Mouse (Mus musculus) CH12.LX (cell line): ENCODE results near the gene Disp3. TPM values are rescaled to one million over a fixed set of nuclear protein-coding genes. Genes with fewer than 3 reads are reported as not detected.

Source experiments
- DNase-seq: peaks from one replicate; pipeline ENCODE4 v3.0.0-alpha.2; 2013; ENCODE audit errors: extremely low read depth
- H3K27ac ChIP-seq: 2 replicates; pipeline ENCODE4 v1.5.1; 2012; ENCODE audit warnings: low read depth, mild to moderate bottlenecking, control low read depth, moderate library complexity; ENCODE audit not compliant: insufficient read depth
- H3K27me3 ChIP-seq: replicated peaks from 2 replicates; pipeline ENCODE3; 2012; ENCODE audit warnings: inconsistent platforms
- H3K36me3 ChIP-seq, 2 experiments: replicated peaks in 1 of 2; 2 replicates each; pipeline versions ENCODE3 to v1.6.1; 2012; ENCODE audit warnings: inconsistent platforms in 1 of 2, low read length in 1 of 2, mild to moderate bottlenecking in 1 of 2, mixed read lengths in 1 of 2, moderate library complexity in 1 of 2; ENCODE audit not compliant: control insufficient read depth in 1 of 2, insufficient read depth in 1 of 2
- H3K4me1 ChIP-seq, 2 experiments: 2 replicates each; pipeline ENCODE4 v1.6.1; 2012; ENCODE audit warnings: inconsistent platforms in 1 of 2, moderate library complexity in 1 of 2; ENCODE audit not compliant: insufficient read depth in 2 of 2, control insufficient read depth in 1 of 2
- H3K4me2 ChIP-seq: 2 replicates; pipeline ENCODE4 v1.6.1; 2012; ENCODE audit warnings: low read depth, mild to moderate bottlenecking, control low read depth; ENCODE audit not compliant: poor library complexity, insufficient read depth, severe bottlenecking
- H3K4me3 ChIP-seq, 3 experiments: fragments of 150-350 bp in 1 of 3; sonication (generic) in 1 of 3; replicated peaks in 1 of 3; 2 replicates each; pipeline versions ENCODE3 to v1.5.1; 2011 to 2012; ENCODE audit warnings: low read depth in 2 of 3, low read length in 2 of 3, mild to moderate bottlenecking in 2 of 3, moderate library complexity in 2 of 3, control low read depth in 1 of 3, improper control_type of control experiment in 1 of 3, inconsistent platforms in 1 of 3, mixed read lengths in 1 of 3; ENCODE audit not compliant: poor library complexity in 1 of 3
- H3K79me2 ChIP-seq: replicated peaks from 2 replicates; pipeline ENCODE4 v1.6.1; 2012; ENCODE audit warnings: mild to moderate bottlenecking, moderate library complexity; ENCODE audit not compliant: control insufficient read depth, poor library complexity, insufficient read depth, severe bottlenecking; ENCODE audit errors: extremely low read depth
- H3K9ac ChIP-seq: 2 replicates; pipeline ENCODE4 v1.6.1; 2012; ENCODE audit warnings: low read depth, mild to moderate bottlenecking, control low read depth, moderate library complexity; ENCODE audit not compliant: insufficient read depth
- H3K9me3 ChIP-seq: replicated peaks from 2 replicates; pipeline ENCODE3; 2012; ENCODE audit warnings: low read length, inconsistent platforms, mixed read lengths
- CHD1 ChIP-seq: IDR thresholded peaks from 2 replicates; pipeline ENCODE4 v1.6.1; 2012; ENCODE audit warnings: low read depth, low read length, improper control_type of control experiment, inconsistent platforms
- CHD2 ChIP-seq: IDR thresholded peaks from 2 replicates; pipeline ENCODE4 v1.6.1; 2011; ENCODE audit warnings: low read length, improper control_type of control experiment
- E2F4 ChIP-seq: IDR thresholded peaks from 2 replicates; pipeline ENCODE4 v1.6.1; 2011; ENCODE audit warnings: low read depth, low read length, improper control_type of control experiment; ENCODE audit not compliant: insufficient replicate concordance
- EP300 ChIP-seq: IDR thresholded peaks from 2 replicates; pipeline ENCODE4 v1.6.1; 2011; ENCODE audit warnings: low read length, improper control_type of control experiment
- ETS1 ChIP-seq: conservative IDR thresholded peaks from 2 replicates; pipeline ENCODE4 v1.6.1; 2012; ENCODE audit warnings: low read depth, mild to moderate bottlenecking, inconsistent platforms, low read length, improper control_type of control experiment, moderate library complexity
- GABPA ChIP-seq: IDR thresholded peaks from 2 replicates; pipeline ENCODE4 v1.6.1; 2012; ENCODE audit warnings: low read depth, low read length, improper control_type of control experiment, inconsistent platforms; ENCODE audit not compliant: insufficient replicate concordance
- IRF4 ChIP-seq: IDR thresholded peaks from 2 replicates; pipeline ENCODE4 v1.6.1; 2014; ENCODE audit warnings: low read depth, mild to moderate bottlenecking, inconsistent platforms, low read length, improper control_type of control experiment
- JUN ChIP-seq: IDR thresholded peaks from 2 replicates; pipeline ENCODE4 v1.6.1; 2011; ENCODE audit warnings: low read depth, mild to moderate bottlenecking, low read length, improper control_type of control experiment, moderate library complexity; ENCODE audit not compliant: insufficient read depth
- JUND ChIP-seq: conservative IDR thresholded peaks from 2 replicates; pipeline ENCODE4 v1.6.1; 2011; ENCODE audit warnings: low read depth, low read length, improper control_type of control experiment
- KAT2A ChIP-seq: IDR thresholded peaks from 2 replicates; pipeline ENCODE4 v1.6.1; 2012; ENCODE audit warnings: low read length, improper control_type of control experiment, inconsistent platforms; ENCODE audit not compliant: insufficient replicate concordance
- MAFK ChIP-seq: IDR thresholded peaks from 2 replicates; pipeline ENCODE4 v1.6.1; 2011; ENCODE audit warnings: low read length, improper control_type of control experiment; ENCODE audit not compliant: insufficient replicate concordance
- MAX ChIP-seq: IDR thresholded peaks from 2 replicates; pipeline ENCODE4 v1.6.1; 2011; ENCODE audit warnings: low read length, improper control_type of control experiment
- MEF2A ChIP-seq: IDR thresholded peaks from 2 replicates; pipeline ENCODE4 v1.6.1; 2014; ENCODE audit warnings: low read depth, mild to moderate bottlenecking, inconsistent platforms, low read length, improper control_type of control experiment, borderline replicate concordance
- MXI1 ChIP-seq: IDR thresholded peaks from 2 replicates; pipeline ENCODE4 v1.6.1; 2011; ENCODE audit warnings: mild to moderate bottlenecking, low read depth, low read length, improper control_type of control experiment
- NELFE ChIP-seq: IDR thresholded peaks from 2 replicates; pipeline ENCODE4 v1.6.1; 2011; ENCODE audit warnings: low read depth, low read length, improper control_type of control experiment
- NRF1 ChIP-seq: IDR thresholded peaks from 2 replicates; pipeline ENCODE4 v1.6.1; 2014; ENCODE audit warnings: low read depth, mild to moderate bottlenecking, inconsistent platforms, low read length, improper control_type of control experiment, moderate library complexity
- POLR2A ChIP-seq: IDR thresholded peaks from 2 replicates; pipeline ENCODE4 v1.6.1; 2011; ENCODE audit warnings: low read depth, mild to moderate bottlenecking, improper control_type of control experiment, low read length
- POLR2AphosphoS2 ChIP-seq: IDR thresholded peaks from 2 replicates; pipeline ENCODE4 v1.6.1; 2011; ENCODE audit warnings: low read depth, low read length, improper control_type of control experiment
- RAD21 ChIP-seq: IDR thresholded peaks from 2 replicates; pipeline ENCODE4 v1.6.1; 2011; ENCODE audit warnings: low read depth, mild to moderate bottlenecking, low read length, improper control_type of control experiment, moderate library complexity
- UBTF ChIP-seq: IDR thresholded peaks from 2 replicates; pipeline ENCODE4 v1.6.1; 2012; ENCODE audit warnings: low read depth, mild to moderate bottlenecking, inconsistent platforms, low read length, improper control_type of control experiment, moderate library complexity
- USF1 ChIP-seq: IDR thresholded peaks from 2 replicates; pipeline ENCODE4 v1.6.1; 2014; ENCODE audit warnings: low read depth, mild to moderate bottlenecking, inconsistent platforms, low read length, improper control_type of control experiment
- USF2 ChIP-seq: conservative IDR thresholded peaks from 2 replicates; pipeline ENCODE4 v1.6.1; 2011; ENCODE audit warnings: low read depth, low read length, improper control_type of control experiment
- ZC3H11A ChIP-seq: IDR thresholded peaks from 2 replicates; pipeline ENCODE4 v1.6.1; 2012; ENCODE audit warnings: low read depth, mild to moderate bottlenecking, inconsistent platforms, low read length, improper control_type of control experiment
- ZKSCAN1 ChIP-seq: IDR thresholded peaks from 2 replicates; pipeline ENCODE4 v1.6.1; 2012; ENCODE audit warnings: low read depth, inconsistent platforms, low read length, improper control_type of control experiment, borderline replicate concordance
- ZNF384 ChIP-seq: IDR thresholded peaks from 2 replicates; pipeline ENCODE4 v1.6.1; 2012; ENCODE audit warnings: low read depth, low read length, improper control_type of control experiment, inconsistent platforms
- dilution Hi-C: fragments of 300-500 bp; cut with MboI; formaldehyde crosslinking; loops from 2 replicates; pipeline ENCODE4 v1.14.3; 2020; ENCODE audit warnings: low sequenced_read_pairs; ENCODE audit not compliant: extremely low pct_unique_long_range_greater_than_20kb, extremely low pct_ligation_motif_present
- in situ Hi-C: fragments of 300-500 bp; cut with MboI; formaldehyde crosslinking; loops from 3 replicates; pipeline ENCODE4 v1.14.3; 2019; ENCODE audit warnings: low sequenced_read_pairs, low pct_ligation_motif_present, low pct_unique_long_range_greater_than_20kb, mixed read lengths
- polyA plus RNA-seq: library from polyadenylated mRNA; unstranded; fragments of >175 nt; gene quantifications from 2 replicates; pipeline ENCODE4 v1.2.1, GENCODE M21; 2012; ENCODE audit warnings: low read depth; ENCODE audit not compliant: insufficient read length
- total RNA-seq, 2 experiments: library from RNA; depleted of rRNA; stranded (reverse); fragments of 300-350 nt in 1 of 2; fragments of >200 nt in 1 of 2; gene quantifications; 2 replicates each; pipeline ENCODE4 v1.2.3; 2012 to 2014

Disp3 gene
- total and polyA plus RNA-seq, 3 experiments: not detected

DNA sequence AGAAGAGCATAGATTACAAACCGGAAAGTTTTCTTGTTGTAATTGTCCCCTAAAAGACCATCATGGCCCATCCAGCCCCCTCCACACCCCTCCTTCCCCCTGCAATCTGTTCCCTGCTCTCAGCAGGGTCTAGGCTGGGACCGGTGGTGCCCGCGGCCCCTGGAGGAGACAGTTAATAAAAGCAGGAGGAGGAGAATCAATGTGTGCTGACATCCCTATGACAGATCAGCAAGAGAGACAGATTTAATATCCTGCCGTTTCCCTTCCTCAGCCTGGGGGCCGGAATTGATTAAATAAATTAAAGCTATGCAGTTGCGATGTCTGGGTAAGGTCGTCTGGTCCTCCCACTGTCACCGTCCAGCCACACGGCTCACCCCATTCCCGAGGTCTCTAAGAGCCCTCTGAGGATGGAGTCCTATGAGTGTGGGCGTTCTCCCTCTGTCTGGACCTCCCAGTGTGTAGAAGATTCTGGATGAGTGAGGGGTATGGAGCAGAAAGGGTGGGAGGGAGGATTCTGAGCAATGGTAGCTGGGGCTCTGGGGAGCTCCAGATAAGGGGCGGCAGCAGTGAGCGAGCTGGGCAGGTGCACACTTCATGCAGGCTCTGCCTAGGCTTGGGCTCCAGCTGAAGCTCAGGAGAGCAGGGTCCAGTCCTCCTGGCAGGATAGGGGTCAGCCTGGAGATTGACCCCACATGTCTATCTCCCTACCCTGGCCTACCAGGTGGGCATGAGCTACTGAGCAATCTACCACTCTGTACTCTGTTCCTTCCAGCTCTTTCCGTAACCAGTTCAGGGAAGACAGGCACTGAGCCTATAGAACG is 24.7 kb upstream of the Disp3 start:
- Histone ChIP-seq H3K27ac (no peak overlapping the region), H3K36me3 (no peaks in the 10 kb centered on the region), H3K9ac (no peak overlapping the region), H3K4me2 (no peak overlapping the region), H3K9me3 (no peaks in the 10 kb centered on the region), H3K79me2 (no peaks in the 10 kb centered on the region), H3K4me1 (no peaks in the 10 kb centered on the region), H3K27me3 (peaks cover 88% of the 10 kb centered on the region)
- DNase-seq: no peak
- in situ Hi-C loops: no loop called here
- dilution Hi-C loops: no loop called here
- TF ChIP-seq ETS1 (no peak), NELFE (no peak), ZNF384 (no peak), MAFK (no peak), ZC3H11A (no peak), NRF1 (no peak), JUND (no peak), GABPA (no peak), MAX (no peak), EP300 (no peak), POLR2A (no peak)
- TF ChIP-seq, all 38 proteins: peak for 0
- H3K4me3 ChIP-seq: no peak overlapping the region

DNA sequence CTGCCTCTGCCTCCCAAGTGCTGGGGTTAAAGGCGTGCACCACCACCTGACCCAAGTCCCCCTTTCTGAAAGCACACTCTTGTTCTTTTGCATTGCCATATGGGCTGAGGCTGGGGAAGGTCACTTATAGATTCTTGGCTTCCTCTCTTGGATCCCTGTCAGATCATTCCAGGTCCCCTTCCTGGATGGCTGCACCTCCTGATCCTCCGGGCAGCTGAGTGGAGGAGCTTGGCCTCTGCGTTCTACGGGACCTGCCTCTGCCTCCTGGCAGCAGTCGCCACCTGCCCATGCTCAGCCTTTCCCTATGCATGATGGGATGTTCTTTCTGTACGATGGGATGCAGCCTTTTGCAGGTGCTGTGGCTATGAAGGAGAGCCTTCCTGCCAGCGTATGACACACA is 23.1 kb upstream of the Disp3 start:
- H3K4me2 ChIP-seq: no peak overlapping the region

More for the DNA sequence above, 23.1 kb upstream of the Disp3 start:
- dilution Hi-C loops (no loop called here), in situ Hi-C loops (no loop called here)
- Histone ChIP-seq H3K36me3 (no peaks in the 10 kb centered on the region), H3K79me2 (no peaks in the 10 kb centered on the region), H3K9me3 (no peaks in the 10 kb centered on the region), H3K9ac (no peak overlapping the region), H3K4me1 (no peaks in the 10 kb centered on the region), H3K27ac (no peak overlapping the region), H3K27me3 (peaks cover 93% of the 10 kb centered on the region), H3K4me3 (no peak overlapping the region)
- DNase-seq: no peak
- TF ChIP-seq POLR2AphosphoS2 (no peak), POLR2A (no peak), MEF2A (no peak), JUN (no peak), UBTF (no peak), MXI1 (no peak), NRF1 (no peak), CHD1 (no peak), IRF4 (no peak), USF2 (no peak), RAD21 (no peak), JUND (no peak), ZC3H11A (no peak), KAT2A (no peak), ZKSCAN1 (no peak), E2F4 (no peak), USF1 (no peak), CHD2 (no peak), NELFE (no peak)
